Mouse (Mus musculus) liver, embryonic 11.5 days (tissue): ENCODE results near the gene Rab30. TPM values are rescaled to one million over a fixed set of nuclear protein-coding genes. Genes with fewer than 3 reads are reported as not detected.

Experiments
- ATAC-seq: fragments of 200-750 bp; cut with Nextera tagmentation; replicated peaks from 2 replicates; pipeline ENCODE4 v1.8.0; 2017; ENCODE audit warnings: moderate number of reproducible peaks, mild to moderate bottlenecking, moderate TSS enrichment, moderate library complexity; ENCODE audit not compliant: low FRiP score
- DNase-seq: peaks from one replicate; pipeline ENCODE4 v3.0.0-alpha.2; 2017; ENCODE audit warnings: low spot score
- H3K27ac ChIP-seq: fragments of 300-500 bp; sonication (generic); 2 replicates; pipeline ENCODE4 v1.5.1; 2014; ENCODE audit warnings: mild to moderate bottlenecking, low read depth, low read length, control low read depth
- H3K27me3 ChIP-seq: fragments of 300-500 bp; sonication (generic); replicated peaks from 2 replicates; pipeline ENCODE4 v1.6.1; 2014; ENCODE audit warnings: low read length, mixed read lengths; ENCODE audit not compliant: control insufficient read depth, insufficient read depth
- H3K36me3 ChIP-seq: fragments of 300-500 bp; sonication (generic); 2 replicates; pipeline ENCODE4 v1.6.1; 2014; ENCODE audit warnings: mild to moderate bottlenecking, low read length, moderate library complexity, mixed read lengths; ENCODE audit not compliant: control insufficient read depth, insufficient read depth
- H3K4me1 ChIP-seq: fragments of 300-500 bp; sonication (generic); replicated peaks from 2 replicates; pipeline ENCODE4 v1.6.1; 2014; ENCODE audit warnings: low read length, mixed read lengths; ENCODE audit not compliant: control insufficient read depth, insufficient read depth
- H3K4me2 ChIP-seq: fragments of 300-500 bp; sonication (generic); 2 replicates; pipeline ENCODE4 v1.6.1; 2014; ENCODE audit warnings: mild to moderate bottlenecking, control low read depth, moderate library complexity
- H3K4me3 ChIP-seq: fragments of 300-500 bp; sonication (generic); 2 replicates; pipeline ENCODE4 v1.5.1; 2014; ENCODE audit warnings: low read depth, low read length, control low read depth
- H3K9ac ChIP-seq: fragments of 300-500 bp; sonication (generic); 2 replicates; pipeline ENCODE4 v1.6.1; 2014; ENCODE audit warnings: low read depth, low read length, control low read depth
- H3K9me3 ChIP-seq: fragments of 300-500 bp; sonication (generic); 2 replicates; pipeline ENCODE4 v1.6.1; 2016; ENCODE audit warnings: low read length, inconsistent platforms, mixed read lengths; ENCODE audit not compliant: control insufficient read depth
- WGBS: fragments of 180-500 bp; shearing (Covaris S2); extraction: QIAGEN DNeasy Blood & Tissue Kit; methylation state at CpG from one replicate; pipeline ENCODE4 v1.1.7; 2014; 5-methylcytosine and 5-hydroxymethylcytosine counted together
- polyA plus RNA-seq: library from polyadenylated mRNA; unstranded; fragments of >200 nt; fragmentation: Nextera tagmentation; extraction: Ambion mirVana; gene quantifications from 2 replicates; pipeline ENCODE4 v1.2.1, GENCODE M21; 2014

Gene Rab30
- polyA plus RNA-seq, 1 experiment from 2014 or later = 6.4 TPM

- Histone ChIP-seq H3K4me3 (no peak overlapping the region), H3K4me1 (no peaks in the 10 kb centered on the region), H3K27me3 (no peaks in the 10 kb centered on the region), H3K9ac (no peak overlapping the region), H3K27ac (no peak overlapping the region), H3K4me2 (no peak overlapping the region), H3K9me3 (no peaks in the 10 kb centered on the region), H3K36me3 (no peaks in the 10 kb centered on the region)
- DNase-seq (no peak), ATAC-seq (no peak)
- WGBS = 63% methylated on average over 2 of the region's 2 CpGs
These were observed 75.8 kb downstream of the Rab30 start for GRCm38 (mm10) chr7:92817242-92817641.

DNA sequence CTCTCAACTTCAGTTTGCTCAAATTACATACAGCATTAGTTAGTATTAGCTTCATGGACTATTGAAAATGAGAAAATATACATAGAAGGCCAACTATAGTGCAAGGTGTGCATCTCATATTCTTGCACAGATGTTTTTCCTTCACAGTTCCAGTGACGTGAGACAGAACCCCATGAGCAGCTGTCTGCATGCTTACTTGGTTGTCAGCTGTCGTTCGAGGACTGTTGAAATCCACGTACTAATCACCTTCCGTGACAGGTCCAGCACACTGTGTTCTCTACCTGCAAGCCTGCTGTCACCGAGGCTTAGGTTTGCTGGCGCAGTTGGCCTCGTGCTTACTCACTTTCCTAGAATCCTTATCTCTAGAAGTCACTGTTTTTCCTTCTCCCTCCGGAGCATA, 76.5 kb downstream of the Rab30 start:
- Histone ChIP-seq H3K9ac (no peak overlapping the region), H3K27ac (no peak overlapping the region), H3K4me1 (no peaks in the 10 kb centered on the region), H3K4me2 (no peak overlapping the region), H3K27me3 (no peaks in the 10 kb centered on the region), H3K4me3 (no peak overlapping the region), H3K36me3 (no peaks in the 10 kb centered on the region), H3K9me3 (no peaks in the 10 kb centered on the region)
- ATAC-seq (no peak), DNase-seq (no peak)
- WGBS = 73% methylated on average over 9 of the region's 9 CpGs

DNA sequence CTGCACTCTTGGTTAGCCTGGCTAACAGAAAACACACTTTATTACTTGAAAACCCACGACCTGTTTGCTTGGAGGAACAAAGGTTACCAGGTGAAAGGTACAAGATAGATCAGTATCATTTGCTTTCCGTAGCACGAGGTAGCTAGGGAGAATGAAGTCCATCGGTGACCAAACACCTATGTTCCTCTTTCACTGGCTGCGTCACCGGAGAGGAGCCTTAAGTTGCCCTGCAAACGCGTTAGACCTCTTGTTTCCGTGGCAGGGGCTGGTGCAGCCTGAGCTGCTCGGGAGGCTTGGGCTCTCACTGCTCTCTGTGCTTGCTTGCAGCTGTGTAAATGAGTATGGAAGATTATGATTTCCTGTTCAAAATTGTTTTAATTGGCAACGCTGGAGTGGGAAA, 78.3 kb downstream of the Rab30 start:
- no peak overlapping the region for H3K4me3 ChIP-seq
- DNase-seq (no peak), ATAC-seq (no peak)
- no peaks in the 10 kb centered on the region for H3K36me3 ChIP-seq
- H3K4me2 ChIP-seq = no peak overlapping the region
- no peak overlapping the region for H3K27ac ChIP-seq
- H3K9me3 ChIP-seq = no peaks in the 10 kb centered on the region
- H3K9ac ChIP-seq = no peak overlapping the region
- no peaks in the 10 kb centered on the region for H3K4me1 ChIP-seq
- WGBS = 77% methylated on average over 11 of the region's 11 CpGs
- H3K27me3 ChIP-seq = no peaks in the 10 kb centered on the region

DNA sequence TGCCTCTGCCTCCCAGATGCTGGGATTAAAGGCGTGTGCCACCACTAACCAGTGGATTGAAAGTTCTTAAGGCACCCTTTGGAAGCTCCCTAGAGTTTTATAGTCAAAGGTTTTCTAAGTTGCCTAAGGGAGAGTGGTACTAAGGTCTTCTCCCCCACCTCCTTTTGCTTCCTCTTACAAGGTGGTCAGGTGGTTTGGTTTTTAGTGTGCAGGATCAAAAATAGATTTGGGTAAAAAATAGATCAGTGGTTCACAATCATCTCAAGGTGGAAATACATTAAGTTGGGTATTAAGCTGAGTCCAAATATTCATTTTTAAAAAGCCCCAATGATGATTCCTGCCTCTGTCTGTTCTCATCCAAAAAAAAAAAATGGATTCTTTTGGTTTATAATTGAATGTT, 79.0 kb downstream of the Rab30 start:
- H3K4me2 ChIP-seq = no peak overlapping the region
- WGBS = 69% methylated on average over 1 of the region's 1 CpGs
- H3K9ac ChIP-seq = no peak overlapping the region
- DNase-seq = no peak
- H3K36me3 ChIP-seq = no peaks in the 10 kb centered on the region
- no peaks in the 10 kb centered on the region for H3K9me3 ChIP-seq
- H3K27me3 ChIP-seq = no peaks in the 10 kb centered on the region
- no peak overlapping the region for H3K27ac ChIP-seq
- no peak for ATAC-seq
- H3K4me3 ChIP-seq = no peak overlapping the region
- H3K4me1 ChIP-seq = no peaks in the 10 kb centered on the region

- Histone ChIP-seq H3K4me3 (no peak overlapping the region), H3K27me3 (no peaks in the 10 kb centered on the region), H3K36me3 (no peaks in the 10 kb centered on the region), H3K4me1 (no peaks in the 10 kb centered on the region), H3K27ac (no peak overlapping the region), H3K9ac (no peak overlapping the region), H3K9me3 (no peaks in the 10 kb centered on the region), H3K4me2 (no peak overlapping the region)
- WGBS = 83% methylated on average over 7 of the region's 7 CpGs
- ATAC-seq = no peak
- DNase-seq = no peak
These were observed 79.6 kb downstream of the Rab30 start for GRCm38 (mm10) chr7:92820941-92821465.

GRCm38 (mm10) chr7:92821871-92822270, 80.5 kb downstream of the Rab30 start:
- H3K27me3 ChIP-seq = no peaks in the 10 kb centered on the region
- 62% methylated on average over 4 of the region's 4 CpGs for WGBS
- H3K4me3 ChIP-seq = no peak overlapping the region
- no peak overlapping the region for H3K9ac ChIP-seq
- H3K9me3 ChIP-seq = no peaks in the 10 kb centered on the region
- no peak for ATAC-seq
- H3K36me3 ChIP-seq = no peaks in the 10 kb centered on the region
- no peak overlapping the region for H3K27ac ChIP-seq
- H3K4me2 ChIP-seq = no peak overlapping the region
- DNase-seq = no peak
- H3K4me1 ChIP-seq = no peaks in the 10 kb centered on the region

DNA sequence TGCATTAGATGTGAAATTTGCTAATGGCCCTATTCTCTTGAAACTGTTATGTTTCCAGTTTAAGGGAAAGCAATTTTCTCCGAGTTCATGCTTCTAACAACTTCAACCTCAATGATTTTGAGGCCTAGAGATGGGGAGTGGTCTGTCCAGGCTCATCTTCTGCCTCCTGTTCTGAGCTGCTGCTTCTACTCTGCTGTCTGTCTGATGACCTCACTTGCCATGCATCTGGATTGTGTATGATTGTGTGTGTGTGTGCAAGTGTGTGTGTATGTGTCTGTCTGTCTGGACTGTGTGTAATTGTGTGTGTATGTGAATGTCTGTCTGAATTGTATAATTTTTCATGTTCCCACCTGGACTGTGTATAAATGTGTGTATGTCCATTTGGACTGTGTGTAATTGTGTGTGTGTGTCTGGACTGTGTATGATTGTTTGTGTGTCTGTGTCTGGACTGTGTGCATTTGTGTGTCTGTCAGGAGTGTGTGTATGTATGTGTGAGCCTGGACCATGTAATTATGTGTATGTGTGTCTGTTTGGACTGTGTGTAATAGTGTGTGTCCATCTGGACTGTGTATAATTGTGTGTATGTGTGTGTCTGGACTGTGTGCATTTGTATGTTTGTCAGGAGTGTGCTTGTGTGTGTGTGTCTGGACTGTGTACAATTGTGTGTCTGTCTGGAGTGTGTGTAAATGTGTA, 81.2 kb downstream of the Rab30 start:
- 67% methylated on average over 1 of the region's 1 CpGs for WGBS
- ATAC-seq (no peak; the same call in 1 of the 2 replicates), DNase-seq (no peak)
- no peaks in the 10 kb centered on the region for H3K9me3 ChIP-seq
- no peak overlapping the region for H3K27ac ChIP-seq
- H3K27me3 ChIP-seq = no peaks in the 10 kb centered on the region
- no peaks in the 10 kb centered on the region for H3K4me1 ChIP-seq
- H3K4me2 ChIP-seq = no peak overlapping the region
- H3K9ac ChIP-seq = no peak overlapping the region
- H3K4me3 ChIP-seq = no peak overlapping the region
- H3K36me3 ChIP-seq = no peaks in the 10 kb centered on the region

DNA sequence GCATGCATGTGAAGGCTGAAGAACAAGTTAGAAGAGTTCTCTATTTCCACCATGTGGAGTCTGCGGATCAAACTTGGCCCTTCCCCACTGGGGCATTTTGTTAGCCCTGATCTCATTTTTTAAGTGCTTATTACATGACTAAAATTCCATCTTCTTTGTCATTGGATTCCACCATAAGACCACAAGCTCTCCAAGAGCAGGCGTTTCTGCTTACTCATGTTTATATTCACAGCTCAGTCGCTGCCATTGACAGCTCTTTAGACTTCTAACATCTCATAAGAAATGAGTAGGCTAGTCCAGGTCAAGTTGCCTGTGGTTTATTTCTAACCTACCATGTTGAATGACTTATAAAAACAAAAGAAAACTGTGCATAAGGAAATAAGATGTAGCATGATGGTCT, 84.8 kb downstream of the Rab30 start:
- Histone ChIP-seq H3K27ac (no peak overlapping the region), H3K27me3 (no peaks in the 10 kb centered on the region), H3K4me3 (no peak overlapping the region), H3K4me2 (no peak overlapping the region), H3K9me3 (no peaks in the 10 kb centered on the region), H3K9ac (no peak overlapping the region), H3K36me3 (no peaks in the 10 kb centered on the region), H3K4me1 (no peaks in the 10 kb centered on the region)
- WGBS = 89% methylated on average over 3 of the region's 3 CpGs
- DNase-seq (no peak), ATAC-seq (no peak)

- 60% methylated on average over 3 of the region's 3 CpGs for WGBS
- Histone ChIP-seq H3K4me3 (no peak overlapping the region), H3K36me3 (no peaks in the 10 kb centered on the region), H3K27me3 (no peaks in the 10 kb centered on the region), H3K9ac (no peak overlapping the region), H3K9me3 (no peaks in the 10 kb centered on the region), H3K4me2 (no peak overlapping the region), H3K4me1 (no peaks in the 10 kb centered on the region), H3K27ac (no peak overlapping the region)
- no peak for DNase-seq
- ATAC-seq = no peak
These were observed 86.6 kb downstream of the Rab30 start for GRCm38 (mm10) chr7:92827981-92828380.
